Mouse (Mus musculus) MEL (cell line): ENCODE results near the gene Chst14. TPM values are rescaled to one million over a fixed set of nuclear protein-coding genes. Genes with fewer than 3 reads are reported as not detected.

Experiments
- DNase-seq: peaks from one replicate; pipeline ENCODE4 v3.0.0; 2011; ENCODE audit warnings: low read depth, low spot score
- H3K27ac ChIP-seq: 2 replicates; pipeline ENCODE4 v1.5.1; 2012; ENCODE audit warnings: low read depth, mild to moderate bottlenecking, control low read depth, low read length, moderate library complexity; ENCODE audit not compliant: control insufficient read depth
- H3K27me3 ChIP-seq, 2 experiments: fragments of 150-350 bp in 1 of 2; sonication (generic) in 1 of 2; 2 replicates each; pipeline ENCODE4 v1.6.1; 2012; ENCODE audit warnings: low read length in 2 of 2, mild to moderate bottlenecking in 2 of 2, improper control_type of control experiment in 1 of 2, moderate library complexity in 1 of 2; ENCODE audit not compliant: insufficient read depth in 2 of 2, control insufficient read depth in 1 of 2
- H3K36me3 ChIP-seq, 2 experiments: 2 replicates each; pipeline ENCODE4 v1.6.1; 2012 to 2014; ENCODE audit warnings: low read length in 2 of 2, improper control_type of control experiment in 1 of 2, inconsistent platforms in 1 of 2, mild to moderate bottlenecking in 1 of 2; ENCODE audit not compliant: insufficient read depth in 2 of 2, control insufficient read depth in 1 of 2
- H3K4me1 ChIP-seq, 2 experiments: fragments of 150-350 bp in 1 of 2; sonication (generic) in 1 of 2; 2 replicates each; pipeline ENCODE4 v1.6.1; 2012; ENCODE audit warnings: low read length in 2 of 2, improper control_type of control experiment in 1 of 2, mild to moderate bottlenecking in 1 of 2; ENCODE audit not compliant: insufficient read depth in 2 of 2, control insufficient read depth in 1 of 2
- H3K4me3 ChIP-seq, 2 experiments: fragments of 150-350 bp in 1 of 2; sonication (generic) in 1 of 2; 2 replicates each; pipeline ENCODE4 v1.5.1; 2012; ENCODE audit warnings: low read depth in 2 of 2, low read length in 2 of 2, mild to moderate bottlenecking in 2 of 2, moderate library complexity in 2 of 2, control low read depth in 1 of 2, improper control_type of control experiment in 1 of 2; ENCODE audit not compliant: control insufficient read depth in 1 of 2, insufficient read depth in 1 of 2
- H3K79me2 ChIP-seq: 2 replicates; pipeline ENCODE4 v1.6.1; 2012; ENCODE audit warnings: mild to moderate bottlenecking, low read length, moderate library complexity; ENCODE audit not compliant: control insufficient read depth, poor library complexity, insufficient read depth
- H3K9ac ChIP-seq: 2 replicates; pipeline ENCODE4 v1.6.1; 2012; ENCODE audit warnings: low read depth, mild to moderate bottlenecking, control low read depth, low read length, moderate library complexity; ENCODE audit not compliant: control insufficient read depth, poor library complexity, severe bottlenecking
- H3K9me3 ChIP-seq: fragments of 150-350 bp; sonication (generic); replicated peaks from 2 replicates; pipeline ENCODE4 v1.6.1; 2012; ENCODE audit warnings: mild to moderate bottlenecking, low read length, improper control_type of control experiment, moderate library complexity; ENCODE audit not compliant: insufficient read depth
- CHD1 ChIP-seq: IDR thresholded peaks from 2 replicates; pipeline ENCODE4 v1.6.1; 2012; ENCODE audit warnings: low read depth, mild to moderate bottlenecking, inconsistent platforms, low read length, improper control_type of control experiment
- ELF1 ChIP-seq: IDR thresholded peaks from 2 replicates; pipeline ENCODE4 v1.6.1; 2014; ENCODE audit warnings: low read depth, mild to moderate bottlenecking, inconsistent platforms, low read length, improper control_type of control experiment, moderate library complexity
- ETS1 ChIP-seq: IDR thresholded peaks from 2 replicates; pipeline ENCODE4 v1.6.1; 2012; ENCODE audit warnings: low read depth, mild to moderate bottlenecking, inconsistent platforms, low read length, improper control_type of control experiment, moderate library complexity
- GABPA ChIP-seq: IDR thresholded peaks from 2 replicates; pipeline ENCODE4 v1.6.1; 2012; ENCODE audit warnings: low read depth, mild to moderate bottlenecking, inconsistent platforms, low read length, improper control_type of control experiment, moderate library complexity
- GATA1 ChIP-seq: IDR thresholded peaks from 2 replicates; pipeline ENCODE4 v1.6.1; 2011; ENCODE audit warnings: low read depth, low read length, improper control_type of control experiment
- HCFC1 ChIP-seq: IDR thresholded peaks from 2 replicates; pipeline ENCODE4 v1.6.1; 2012; ENCODE audit warnings: low read depth, mild to moderate bottlenecking, inconsistent platforms, low read length, improper control_type of control experiment, moderate library complexity
- JUND ChIP-seq: IDR thresholded peaks from 2 replicates; pipeline ENCODE4 v1.6.1; 2011; ENCODE audit warnings: low read depth, mild to moderate bottlenecking, improper control_type of control experiment, low read length
- MAFK ChIP-seq: IDR thresholded peaks from 2 replicates; pipeline ENCODE4 v1.6.1; 2011; ENCODE audit warnings: low read depth, mild to moderate bottlenecking, low read length, improper control_type of control experiment, borderline replicate concordance
- MAZ ChIP-seq: IDR thresholded peaks from 2 replicates; pipeline ENCODE4 v1.6.1; 2012; ENCODE audit warnings: low read depth, mild to moderate bottlenecking, inconsistent platforms, low read length, improper control_type of control experiment
- MEF2A ChIP-seq: IDR thresholded peaks from 2 replicates; pipeline ENCODE4 v1.6.1; 2014; ENCODE audit warnings: low read depth, mild to moderate bottlenecking, inconsistent platforms, low read length, improper control_type of control experiment; ENCODE audit not compliant: poor library complexity, insufficient replicate concordance, severe bottlenecking; ENCODE audit errors: extremely low read depth
- MXI1 ChIP-seq: IDR thresholded peaks from 2 replicates; pipeline ENCODE4 v1.6.1; 2011; ENCODE audit warnings: mild to moderate bottlenecking, low read depth, low read length, improper control_type of control experiment
- MYB ChIP-seq: IDR thresholded peaks from 2 replicates; pipeline ENCODE4 v1.6.1; 2011; ENCODE audit warnings: mild to moderate bottlenecking, low read depth, low read length, improper control_type of control experiment
- NELFE ChIP-seq: IDR thresholded peaks from 2 replicates; pipeline ENCODE4 v1.6.1; 2011; ENCODE audit warnings: low read depth, low read length, improper control_type of control experiment
- POLR2AphosphoS2 ChIP-seq: IDR thresholded peaks from 2 replicates; pipeline ENCODE4 v1.6.1; 2011; ENCODE audit warnings: low read length, improper control_type of control experiment
- RAD21 ChIP-seq: IDR thresholded peaks from 2 replicates; pipeline ENCODE4 v1.6.1; 2011; ENCODE audit warnings: mild to moderate bottlenecking, low read depth, low read length, improper control_type of control experiment
- SMC3 ChIP-seq: IDR thresholded peaks from 2 replicates; pipeline ENCODE4 v1.6.1; 2011; ENCODE audit warnings: low read depth, low read length, improper control_type of control experiment
- TBP ChIP-seq: IDR thresholded peaks from 2 replicates; pipeline ENCODE4 v1.8.0; 2011; ENCODE audit warnings: low read depth, low read length, improper control_type of control experiment
- TCF12 ChIP-seq: IDR thresholded peaks from 2 replicates; pipeline ENCODE4 v1.6.1; 2014; ENCODE audit warnings: low read depth, mild to moderate bottlenecking, inconsistent platforms, low read length, improper control_type of control experiment, moderate library complexity
- UBTF ChIP-seq: IDR thresholded peaks from 2 replicates; pipeline ENCODE4 v1.6.1; 2012; ENCODE audit warnings: low read depth, mild to moderate bottlenecking, inconsistent platforms, low read length, improper control_type of control experiment, moderate library complexity, borderline replicate concordance; ENCODE audit not compliant: insufficient read depth
- USF2 ChIP-seq, 2 experiments: IDR thresholded peaks; 2 replicates each; pipeline ENCODE4 v1.6.1; 2011 to 2012; ENCODE audit warnings: improper control_type of control experiment in 2 of 2, low read length in 2 of 2, borderline replicate concordance in 1 of 2, inconsistent platforms in 1 of 2, low read depth in 1 of 2, mild to moderate bottlenecking in 1 of 2; ENCODE audit not compliant: insufficient read depth in 1 of 2
- ZKSCAN1 ChIP-seq: IDR thresholded peaks from 2 replicates; pipeline ENCODE4 v1.6.1; 2012; ENCODE audit warnings: low read depth, mild to moderate bottlenecking, inconsistent platforms, low read length, improper control_type of control experiment, moderate library complexity
- ZNF384 ChIP-seq: IDR thresholded peaks from 2 replicates; pipeline ENCODE4 v1.6.1; 2012; ENCODE audit warnings: low read depth, mild to moderate bottlenecking, inconsistent platforms, low read length, improper control_type of control experiment
- polyA plus RNA-seq, 2 experiments: library from polyadenylated mRNA; stranded (reverse) in 1 of 2; unstranded in 1 of 2; fragments of >175 nt in 1 of 2; fragments of >200 nt in 1 of 2; gene quantifications; 2 replicates each; pipeline versions ENCODE4 v1.2.1 to v1.2.4; 2012; ENCODE audit warnings: low replicate concordance in 2 of 2, low read depth in 1 of 2; ENCODE audit not compliant: insufficient read length in 2 of 2, insufficient read depth in 1 of 2, missing spikeins in 1 of 2
- total RNA-seq: library from RNA; depleted of rRNA; stranded (reverse); fragments of 300-350 nt; gene quantifications from 2 replicates; pipeline ENCODE4 v1.2.3, GENCODE M21; 2012

Gene Chst14
- total and polyA plus RNA-seq, 3 experiments, result 2.2 to 5.0 TPM; not detected in 1

GRCm38 (mm10) chr2:118897392-118897791, 28.9 kb upstream of the Chst14 start:
- no peaks in the 10 kb centered on the region; a peak in 1 of 4 replicates for H3K27me3 ChIP-seq
- no peak overlapping the region for H3K4me3 ChIP-seq
- no peaks in the 10 kb centered on the region for H3K9me3 ChIP-seq
- H3K9ac ChIP-seq, result no peak overlapping the region
- H3K36me3 ChIP-seq, result no peaks in the 10 kb centered on the region
- no peak for TF ChIP-seq ZKSCAN1
- TF ChIP-seq UBTF, result no peak
- no peak for TF ChIP-seq MAFK
- no peak for TF ChIP-seq CHD1
- TF ChIP-seq GATA1, result no peak
- no peak for TF ChIP-seq TBP
- no peak for TF ChIP-seq POLR2AphosphoS2
- no peak for TF ChIP-seq USF2 (IDR thresholded peaks at IDR 0.05; ENCODE audit: borderline replicate concordance in 1 of 2, insufficient read depth in 1 of 2, low read depth in 1 of 2, low read length in 2 of 2)
- TF ChIP-seq ZNF384, result no peak
- TF ChIP-seq MYB, result no peak
- TF ChIP-seq SMC3, result no peak
- TF ChIP-seq MAZ, result no peak
- peaks cover 11% of the 10 kb centered on the region for H3K79me2 ChIP-seq
- peaks cover 0 to 12% of the 10 kb centered on the region in 2 experiments; a peak in 2 of 4 replicates for H3K4me1 ChIP-seq
- no peak for DNase-seq
- no peak overlapping the region for H3K27ac ChIP-seq

DNA sequence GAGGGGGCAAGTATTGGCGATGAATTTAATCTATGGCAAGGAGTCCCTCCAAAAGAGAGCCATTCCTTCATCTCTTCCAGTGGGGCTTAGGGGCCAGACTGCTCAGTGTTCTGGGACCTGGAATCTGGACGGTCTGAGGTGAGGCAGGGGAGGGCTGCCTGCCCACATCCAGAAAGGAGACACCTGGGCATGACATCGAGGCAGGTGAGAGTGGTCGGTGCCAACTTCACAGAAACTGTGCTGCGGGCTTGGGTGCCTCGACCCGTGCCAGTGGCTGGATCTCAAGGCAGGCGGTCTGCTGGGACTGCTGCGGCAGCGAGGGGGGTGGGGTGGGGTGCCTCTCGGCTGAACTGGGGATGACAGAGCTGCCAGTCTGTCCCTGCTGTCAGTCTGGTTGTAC, 28.5 kb upstream of the Chst14 start:
- no peaks in the 10 kb centered on the region; a peak in 1 of 4 replicates for H3K27me3 ChIP-seq
- H3K4me3 ChIP-seq, result no peak overlapping the region
- H3K9ac ChIP-seq, result no peak overlapping the region
- TF ChIP-seq ZNF384, result no peak
- TF ChIP-seq RAD21, result no peak
- no peak for TF ChIP-seq NELFE
- no peak for TF ChIP-seq TCF12
- TF ChIP-seq GABPA, result no peak
- no peak for TF ChIP-seq MAFK
- no peak for TF ChIP-seq USF2 (IDR thresholded peaks at IDR 0.05; ENCODE audit: borderline replicate concordance in 1 of 2, insufficient read depth in 1 of 2, low read depth in 1 of 2, low read length in 2 of 2)
- TF ChIP-seq CHD1, result no peak
- no peak for TF ChIP-seq ETS1
- no peak for TF ChIP-seq ELF1
- no peak for TF ChIP-seq JUND
- TF ChIP-seq MEF2A, result no peak
- no peak for TF ChIP-seq MXI1
- no peak for TF ChIP-seq HCFC1
- TF ChIP-seq SMC3, result no peak
- no peak for TF ChIP-seq POLR2AphosphoS2
- no peaks in the 10 kb centered on the region for H3K9me3 ChIP-seq
- no peaks in the 10 kb centered on the region for H3K36me3 ChIP-seq
- DNase-seq, result no peak
- H3K79me2 ChIP-seq, result peaks cover 15% of the 10 kb centered on the region
- no peak overlapping the region for H3K27ac ChIP-seq
- peaks cover 0 to 9% of the 10 kb centered on the region in 2 experiments; a peak in 2 of 4 replicates for H3K4me1 ChIP-seq
